Mouse (Mus musculus) spleen, postnatal 14 days (tissue): ENCODE data around the gene Gata5.

ENCODE experiments used
- DNase-seq, 2 experiments: peaks; one replicate each; pipeline ENCODE4 v3.0.0; 2021 to 2022; ENCODE audit warnings: low spot score in 2 of 2

Gene Gata5

DNA sequence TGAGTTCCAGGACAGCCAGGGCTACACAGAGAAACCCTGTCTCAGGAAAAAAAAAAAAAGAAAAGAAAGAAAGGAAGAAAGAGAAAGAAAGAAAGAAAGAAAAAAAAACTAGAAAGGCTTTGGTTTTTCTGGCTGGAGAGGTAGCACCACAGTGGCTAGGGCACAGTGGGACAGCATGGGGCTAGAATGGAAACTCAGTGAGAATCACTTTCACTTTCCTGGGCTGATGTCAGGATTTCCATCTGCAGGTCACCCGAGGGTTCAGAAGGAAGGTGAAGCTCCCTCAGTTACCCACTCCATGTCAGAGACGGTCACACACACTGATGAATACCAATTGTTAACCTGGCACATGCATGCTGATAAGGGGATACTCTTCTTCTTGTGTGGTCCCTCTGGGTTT, 26.8 kb downstream of the Gata5 start:
- DNase-seq, result no peak

DNA sequence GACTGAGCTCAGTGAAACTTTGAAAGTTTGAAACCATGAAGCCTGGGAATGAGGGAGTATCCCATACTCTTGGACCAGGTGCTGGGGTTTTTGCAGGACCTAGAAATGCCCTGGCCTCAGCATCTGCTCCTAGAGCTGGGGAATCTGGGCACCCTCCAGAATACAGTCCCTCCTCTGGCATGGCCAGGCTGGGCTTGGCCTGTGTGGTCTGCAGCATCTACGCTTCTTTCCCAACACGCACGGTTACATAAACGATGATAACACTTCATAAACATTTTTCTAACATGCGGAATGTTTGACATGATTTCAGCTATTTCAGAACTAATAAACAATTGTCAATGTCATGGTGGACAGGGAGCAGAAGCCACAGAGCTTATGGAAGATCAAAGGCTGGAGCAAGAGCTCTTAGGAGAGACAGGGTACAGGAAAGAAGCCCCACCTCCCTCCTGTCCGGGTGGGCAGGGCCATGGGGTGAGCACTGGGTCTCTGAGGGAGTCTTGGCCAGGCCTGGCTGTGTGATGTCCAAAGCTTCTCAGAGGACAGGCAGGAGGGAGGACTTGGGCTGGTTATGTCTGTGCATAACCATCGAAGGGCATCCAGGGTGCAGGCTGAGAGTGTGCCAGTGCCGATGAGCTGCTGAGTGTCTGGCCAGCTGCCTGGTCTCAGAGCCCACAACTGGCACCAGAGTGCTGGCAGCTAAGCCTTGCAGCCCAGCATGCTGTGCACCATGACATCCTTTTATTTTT, 27.9 kb downstream of the Gata5 start:
- no peak for DNase-seq

DNA sequence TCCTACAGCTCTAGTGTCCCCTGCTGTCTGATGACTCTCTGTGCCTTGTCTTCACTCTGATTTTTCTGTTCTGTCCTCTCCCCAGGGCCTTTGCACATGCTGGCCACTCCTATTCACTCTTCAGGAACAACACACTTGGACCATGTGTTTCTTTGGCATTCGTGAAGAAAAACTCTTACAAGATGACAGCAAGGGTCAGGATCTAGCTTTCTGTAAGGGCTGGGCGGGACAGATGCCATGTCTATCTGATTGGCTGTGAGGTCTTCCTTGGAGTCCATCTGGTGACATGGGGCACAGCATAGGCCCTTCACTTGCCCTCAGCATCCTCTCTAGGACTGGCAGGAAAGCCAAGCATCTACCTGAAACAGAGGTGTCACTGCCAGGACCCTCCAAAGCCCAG, 28.5 kb downstream of the Gata5 start:
- DNase-seq, result no peak

DNA sequence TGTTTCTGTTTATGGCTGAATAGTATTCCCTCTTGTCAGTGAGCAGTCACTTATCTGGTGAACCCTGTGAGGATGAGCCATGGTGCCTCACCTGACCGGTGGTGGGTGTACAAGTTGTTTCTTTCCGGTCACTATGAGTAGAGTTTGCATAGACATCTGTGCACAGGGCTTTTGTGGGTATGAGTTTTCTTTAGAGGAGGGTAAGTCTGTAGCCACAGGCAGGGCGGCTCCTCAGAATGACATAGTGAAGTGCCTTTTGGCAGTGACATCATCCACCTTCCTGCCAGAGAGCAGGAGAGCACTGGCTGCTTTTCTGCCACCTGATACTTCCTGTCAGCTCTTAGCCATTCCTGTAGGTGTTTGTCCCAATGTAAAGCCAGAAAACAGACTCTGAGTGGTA, 29.0 kb downstream of the Gata5 start:
- no peak for DNase-seq

DNA sequence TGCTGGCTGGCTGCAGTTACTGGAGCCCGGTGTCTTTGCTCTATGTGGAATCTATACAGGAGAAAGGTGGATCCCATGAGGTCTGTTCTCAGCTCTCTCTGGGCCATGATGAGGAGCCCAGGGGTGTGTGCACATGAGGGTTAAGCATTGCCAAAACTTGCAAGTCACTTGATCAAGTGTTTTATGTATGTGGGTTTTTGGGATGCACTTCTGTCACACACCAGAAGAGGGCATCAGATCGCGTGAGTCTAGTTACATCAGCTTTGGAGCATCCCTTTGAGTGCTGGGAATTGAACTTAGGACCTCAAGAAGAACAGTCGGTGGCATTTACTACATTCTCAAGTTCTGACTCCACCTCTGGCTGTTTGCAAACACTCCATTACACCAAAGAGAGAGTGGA, 29.9 kb downstream of the Gata5 start:
- no peak for DNase-seq

DNA sequence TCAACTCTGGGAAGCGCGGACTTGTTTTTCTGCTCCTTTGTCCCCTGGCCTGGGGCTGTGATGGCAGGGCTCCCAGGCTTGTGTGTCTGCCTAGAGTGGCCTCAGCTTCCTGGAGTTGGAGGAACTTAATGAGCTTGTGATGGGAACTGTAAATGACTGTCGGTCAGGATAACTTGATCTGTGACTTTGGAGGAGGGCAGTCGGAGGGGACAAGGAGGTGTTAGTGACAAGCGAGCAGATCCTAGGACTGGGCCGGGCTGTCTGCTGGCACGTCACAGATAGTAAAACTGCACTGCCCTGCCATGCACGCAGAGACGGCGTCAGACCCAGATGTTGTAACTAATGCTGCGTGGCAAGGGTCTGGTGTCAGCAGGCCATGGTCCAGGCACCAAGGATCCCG, 31.0 kb downstream of the Gata5 start:
- no peak for DNase-seq

DNA sequence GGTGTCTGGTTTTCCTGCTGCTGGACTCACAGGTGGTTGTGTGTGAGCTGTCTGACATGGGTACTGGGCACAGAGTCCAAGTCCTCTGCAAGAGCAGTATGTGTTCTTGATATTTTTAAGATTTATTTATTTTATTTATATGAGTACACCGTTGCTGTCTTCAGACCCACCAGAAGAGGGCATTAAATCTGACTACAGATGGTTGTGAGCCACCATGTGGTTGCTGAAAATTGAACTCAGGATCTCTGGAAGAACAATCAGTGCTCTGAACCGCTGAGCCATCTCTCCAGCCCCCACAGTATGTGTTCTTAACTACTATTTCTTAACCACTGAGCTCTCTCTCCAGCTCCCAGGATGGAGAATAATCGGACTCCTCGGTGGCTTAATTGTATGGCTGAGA, 32.3 kb downstream of the Gata5 start:
- DNase-seq, result no peak

DNA sequence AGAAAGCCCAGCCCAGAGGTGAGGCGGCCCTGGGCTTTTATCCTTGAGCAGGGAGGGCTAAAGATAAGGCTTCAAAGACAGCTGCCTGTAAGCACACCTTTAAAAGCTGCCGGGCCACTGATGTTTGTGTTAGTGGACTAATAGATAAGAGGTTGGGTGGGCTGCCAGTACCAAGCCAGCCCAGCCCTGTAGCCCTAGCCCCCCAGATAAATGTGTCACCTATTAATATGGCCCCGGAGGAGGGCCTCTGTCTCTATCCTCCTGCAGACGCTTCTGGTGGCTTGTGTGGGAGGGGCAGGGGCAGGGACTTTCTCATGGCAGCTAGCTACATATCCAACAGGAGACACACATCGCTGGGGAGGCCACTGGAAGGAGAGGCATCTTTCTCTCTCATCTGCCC, 33.7 kb downstream of the Gata5 start:
- no peak for DNase-seq

DNA sequence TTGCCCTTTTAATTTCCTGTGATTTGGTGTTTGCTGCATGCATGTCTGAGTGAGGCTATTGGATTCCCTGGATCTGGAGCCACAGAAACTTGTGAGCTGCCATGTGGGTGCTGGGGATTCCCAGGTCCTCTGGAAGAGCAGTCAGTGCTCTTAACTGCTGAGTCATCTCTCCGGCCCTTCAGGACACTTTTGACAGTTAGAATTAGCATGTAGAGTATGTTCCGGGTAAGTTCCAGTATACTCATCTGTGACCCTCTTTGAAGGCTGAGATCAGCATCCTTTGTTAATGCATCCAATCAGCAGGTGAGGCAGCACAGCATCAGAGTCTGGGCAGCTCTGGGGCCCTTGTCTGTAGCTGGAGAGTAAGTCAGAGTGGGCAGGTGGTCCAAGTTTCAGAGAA, 34.2 kb downstream of the Gata5 start:
- DNase-seq, result no peak

DNA sequence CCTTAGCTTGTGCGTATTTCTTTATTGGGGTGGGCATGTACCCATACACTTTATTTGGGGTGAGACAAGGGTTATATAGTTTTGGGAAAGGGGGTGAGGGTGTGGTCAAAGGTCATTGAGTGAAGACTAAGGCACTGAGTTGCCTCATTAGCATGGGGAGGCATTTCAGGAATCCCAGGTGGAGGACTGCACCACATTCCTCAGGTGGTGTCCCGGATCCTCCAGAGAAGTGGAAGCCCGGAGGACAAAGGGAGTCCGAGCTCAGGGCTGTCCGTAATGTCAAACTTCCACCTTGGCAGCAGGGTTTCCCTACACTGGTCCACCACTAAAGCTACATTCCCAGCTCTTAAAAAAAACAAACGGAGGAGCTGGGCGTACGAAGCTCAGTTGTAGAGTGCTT, 41.6 kb downstream of the Gata5 start:
- DNase-seq, result no peak

DNA sequence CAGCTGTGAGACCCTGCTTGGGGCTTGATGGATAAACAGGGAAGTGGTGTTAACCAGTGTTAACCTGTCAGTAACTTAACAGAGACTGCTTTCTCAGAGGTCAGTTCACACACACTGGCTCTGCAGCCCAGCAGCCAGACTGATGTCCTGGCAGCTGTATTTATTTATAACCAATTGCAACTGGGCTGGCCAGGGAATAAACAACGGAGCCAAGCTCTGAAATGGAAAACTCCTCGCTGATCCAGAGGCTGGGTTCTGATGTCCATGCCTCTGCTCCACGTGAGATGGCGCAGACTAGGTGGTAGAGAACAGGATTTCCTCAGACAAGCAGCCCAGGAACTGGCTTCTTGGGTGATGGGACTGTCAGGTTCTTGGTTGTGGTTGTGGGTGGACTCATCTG, 42.5 kb downstream of the Gata5 start:
- no peak for DNase-seq

DNA sequence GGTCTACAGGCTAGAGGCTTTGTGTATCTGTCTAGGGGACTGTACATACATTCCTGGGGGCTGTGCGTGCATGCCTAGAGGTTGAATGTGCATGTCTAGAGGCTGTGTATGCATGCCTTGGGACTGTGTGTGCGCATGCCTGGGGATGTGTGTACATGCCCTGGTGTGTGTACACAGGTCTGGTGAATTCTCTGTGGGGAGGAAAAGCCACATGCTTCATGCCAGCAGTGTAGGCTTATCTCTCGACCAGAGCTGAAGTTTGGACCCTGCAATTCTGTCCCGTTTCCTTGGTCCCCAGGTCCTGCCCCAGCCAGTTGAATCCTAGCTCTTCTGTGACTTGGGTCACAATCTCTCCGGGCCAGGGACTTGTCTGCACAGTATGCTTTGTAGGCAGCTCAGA, 42.9 kb downstream of the Gata5 start:
- no peak for DNase-seq

DNA sequence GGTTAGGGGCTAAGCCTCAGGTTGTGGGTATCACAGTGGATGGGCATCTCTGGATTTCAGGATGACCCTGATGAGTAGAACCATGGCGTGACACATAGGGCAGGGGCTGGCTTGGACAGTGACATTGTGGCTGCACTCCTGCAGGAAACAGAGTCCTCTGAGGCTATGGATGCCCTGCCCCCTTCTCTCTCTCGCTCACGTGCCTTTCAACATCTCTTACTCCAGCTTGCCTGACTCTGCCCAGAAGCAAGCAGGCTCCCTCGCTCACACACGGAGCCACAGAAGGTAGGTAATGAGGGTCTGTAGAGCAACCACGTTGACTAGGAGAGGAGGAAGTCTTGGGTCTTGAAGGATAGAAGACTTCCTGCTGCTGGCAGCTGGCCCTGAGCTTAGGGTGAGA, 44.0 kb downstream of the Gata5 start:
- no peak for DNase-seq

DNA sequence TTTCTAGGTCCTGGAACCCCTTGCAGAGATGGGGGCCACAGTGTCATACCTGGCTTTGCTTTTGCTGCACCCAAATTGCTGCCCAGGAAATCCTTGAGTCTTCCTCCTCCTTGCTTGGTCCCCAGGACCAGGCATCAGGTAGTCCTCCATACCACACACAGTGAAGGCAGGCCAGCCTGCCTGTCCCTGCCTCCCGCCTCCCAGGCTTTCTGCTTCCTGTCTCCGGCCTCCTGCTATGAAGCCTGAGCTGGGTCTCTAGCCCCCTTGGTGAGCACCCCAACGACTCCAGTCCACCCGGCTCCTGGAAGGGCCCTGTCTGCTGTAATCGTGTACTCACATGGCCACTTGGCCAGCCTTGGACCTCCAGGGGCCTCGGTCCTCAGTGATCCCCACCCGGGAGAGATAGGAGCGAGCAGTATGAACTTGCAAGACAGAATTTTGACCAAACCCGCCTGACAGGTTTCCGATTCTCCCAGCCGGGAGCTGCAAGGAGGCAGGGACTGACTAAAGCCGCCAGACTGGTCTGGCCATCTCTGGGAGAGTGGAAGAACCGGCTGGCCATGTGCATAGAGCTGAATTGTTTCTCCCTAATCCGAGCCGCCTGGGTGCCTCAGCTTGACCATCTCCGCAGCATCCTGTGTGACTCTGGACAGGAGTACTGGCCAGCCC, 44.9 kb downstream of the Gata5 start, which contains the start of gene Rbbp8nl:
TSS of gene Rbbp8nl (minus strand) at position 440 of the 669 bp plus-strand sequence.
- DNase-seq, result no peak

DNA sequence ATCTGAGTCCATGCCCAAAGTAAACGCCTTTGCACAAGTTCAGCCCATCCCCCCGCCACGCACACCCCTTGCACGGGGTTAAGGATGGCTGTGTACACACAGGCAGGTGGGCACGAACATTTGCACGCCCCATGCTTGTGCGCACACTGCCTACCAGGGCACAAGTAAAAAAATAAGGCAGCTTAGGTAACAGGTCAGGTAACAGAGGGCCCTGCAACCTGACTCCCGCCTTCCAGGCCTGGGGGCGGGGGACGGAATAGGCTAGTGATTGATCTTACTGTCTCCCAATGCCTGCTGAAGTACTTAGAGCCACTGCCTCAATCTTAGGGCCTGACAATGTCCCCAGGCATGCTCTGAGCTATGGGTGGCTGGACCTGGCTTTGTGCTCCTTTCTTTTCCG, 45.5 kb downstream of the Gata5 start:
- no peak for DNase-seq

DNA sequence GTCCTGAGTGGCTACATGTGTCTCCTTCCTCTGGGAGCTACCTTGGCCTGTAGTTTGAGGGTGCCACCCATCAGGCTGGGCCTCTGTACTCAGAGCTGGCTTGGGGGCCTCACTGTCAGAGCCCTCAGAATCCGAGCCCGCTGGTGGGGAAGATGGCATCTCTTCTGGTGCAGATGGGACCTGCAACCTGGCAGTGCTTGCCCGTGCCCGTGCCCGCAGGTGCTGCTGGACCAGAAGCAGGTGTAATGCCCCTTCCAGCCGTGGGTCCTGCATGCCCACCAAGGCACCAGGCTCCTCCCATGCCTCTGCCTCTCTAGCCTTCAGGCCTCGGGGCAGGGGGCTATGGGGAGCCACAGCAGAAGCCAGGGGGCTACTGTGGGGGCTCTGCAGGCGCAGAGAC, 55.2 kb downstream of the Gata5 start:
- no peak for DNase-seq

DNA sequence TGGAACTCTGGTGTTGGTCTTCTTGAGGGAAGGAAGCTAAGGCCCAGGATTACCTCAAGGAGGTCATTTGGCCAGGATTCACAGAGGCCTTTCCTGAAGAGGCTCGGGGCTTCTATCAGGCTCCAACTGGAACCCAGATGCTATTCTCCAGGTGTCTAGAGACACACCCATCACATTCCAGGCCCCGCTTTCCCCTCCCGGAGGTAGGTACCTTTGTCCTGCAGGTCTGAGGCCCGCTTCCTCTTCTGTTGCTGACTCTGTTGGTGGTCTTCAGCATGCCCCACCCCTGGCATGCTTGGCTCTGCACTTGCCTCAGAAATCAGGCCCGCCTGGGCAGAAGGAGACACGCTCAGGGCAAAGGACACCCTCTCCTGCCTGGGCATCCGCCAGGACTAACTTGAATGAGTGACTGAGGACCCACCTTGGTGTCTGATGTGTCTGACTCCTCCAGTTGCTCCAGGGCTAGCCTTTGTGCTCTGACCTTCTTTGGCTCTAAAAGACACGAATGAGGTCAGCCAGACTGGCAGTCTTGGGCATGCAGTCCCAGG, 56.7 kb downstream of the Gata5 start:
- DNase-seq, result no peak

DNA sequence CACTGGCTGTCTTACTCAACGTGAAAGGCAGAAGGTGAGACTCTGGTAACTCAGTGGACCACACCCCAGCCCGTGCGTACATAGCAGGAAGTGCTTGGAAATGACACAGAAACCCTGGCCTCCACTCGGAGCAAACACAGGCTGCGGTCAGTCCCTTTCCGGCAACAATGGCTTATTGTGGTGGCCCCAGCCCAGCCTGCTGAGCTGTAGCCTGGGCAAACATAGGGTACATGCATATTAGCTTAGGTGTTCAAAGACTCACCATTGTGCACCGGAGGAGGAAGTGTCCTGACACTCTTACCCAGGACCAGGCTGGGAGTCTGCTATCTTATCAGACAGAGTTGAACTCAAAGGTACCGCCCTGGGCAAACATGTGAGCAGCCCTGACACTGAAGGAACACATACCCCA, 57.6 kb downstream of the Gata5 start:
- DNase-seq, result no peak

DNA sequence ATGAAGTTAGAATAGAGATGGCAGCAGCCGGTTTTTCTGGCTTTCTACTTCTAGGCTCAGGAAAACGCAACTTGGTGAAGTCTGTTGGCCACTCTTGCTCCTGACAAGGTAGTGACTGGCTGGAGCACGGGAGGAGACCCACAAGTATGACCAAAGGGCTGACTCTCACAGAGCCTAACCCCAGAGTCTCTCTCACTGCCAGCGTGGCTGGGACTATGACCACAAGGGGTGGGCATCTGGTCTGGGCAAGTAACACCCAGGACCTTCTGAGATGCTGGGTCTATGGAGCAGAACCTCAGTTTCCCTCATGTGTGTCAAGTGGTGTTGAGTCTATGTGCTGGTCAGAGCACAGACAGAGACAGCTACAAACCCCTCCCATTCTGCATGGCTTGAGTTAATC, 58.1 kb downstream of the Gata5 start:
- DNase-seq, result no peak

DNA sequence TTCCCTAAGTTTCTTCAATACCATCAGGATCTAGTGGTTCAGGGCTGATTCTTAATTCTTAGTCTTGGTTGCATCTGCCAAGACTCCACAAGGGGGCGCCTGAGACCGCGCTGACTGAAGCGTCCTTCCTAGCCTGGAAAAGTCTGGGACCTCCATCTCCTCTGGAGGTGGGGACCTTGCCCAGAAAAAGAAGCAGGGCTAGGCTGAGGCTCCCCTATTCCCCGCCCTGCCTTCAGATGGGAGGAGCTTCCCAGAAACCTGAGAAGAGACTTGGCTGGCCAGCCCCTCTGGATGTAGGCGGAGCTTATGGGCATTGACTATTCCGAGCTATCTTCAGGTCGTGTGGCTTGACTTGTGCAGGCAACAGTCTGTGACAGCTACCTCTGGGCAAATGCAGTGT, 58.7 kb downstream of the Gata5 start:
- DNase-seq, result peak; percentile 45 to 65
